Mouse (Mus musculus) E14TG2a.4 (cell line): ENCODE measurements at regions not wholly inside any gene's neighbourhood (a gene's known extent, or its start where the extent isn't known, plus 50 kb on each side); places are given as distances from the start of the nearest gene placed in this dataset.

Experiments
- CTCF ChIP-seq: conservative IDR thresholded peaks from 2 replicates; pipeline ENCODE4 v1.5.1; 2014; ENCODE audit warnings: low read length
- POU5F1 ChIP-seq: IDR thresholded peaks from 2 replicates; pipeline ENCODE4 v1.6.1; 2014; ENCODE audit warnings: low read length, borderline replicate concordance

DNA sequence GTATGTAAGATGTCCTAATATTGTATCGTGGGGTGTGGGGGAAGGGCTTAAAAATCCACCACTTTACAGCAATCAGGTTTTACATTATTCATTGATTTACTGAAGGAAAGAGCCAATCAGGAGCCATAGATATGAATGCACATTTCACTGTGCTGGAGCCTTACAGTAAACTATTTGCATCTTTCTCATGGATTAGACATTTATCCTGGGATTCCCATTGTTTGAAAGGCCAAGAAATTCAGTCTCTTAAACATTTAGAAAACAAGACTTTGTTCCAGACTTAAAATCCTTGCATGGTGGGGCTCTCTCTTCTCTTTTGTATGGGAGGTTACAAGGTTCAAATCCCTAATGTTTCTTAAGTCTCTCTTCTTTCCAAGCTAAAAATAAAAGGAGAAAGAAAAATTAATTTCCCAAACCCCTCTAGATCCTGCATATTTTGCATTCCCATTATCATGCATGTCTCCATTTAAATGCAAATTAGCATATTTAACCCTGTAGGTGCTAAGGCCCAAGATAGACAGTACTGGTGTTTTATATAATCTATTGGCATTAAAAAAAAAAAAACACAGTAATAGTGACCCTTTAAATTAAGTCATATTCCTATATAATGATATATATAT lies 230.3 kb downstream of the Mef2c start:
- TF ChIP-seq CTCF (no peak), POU5F1 (peak; percentile 77; the same call in 1 of the 2 replicates)
